Mouse (Mus musculus): ENCODE results near the gene Nubp2.

DNA sequence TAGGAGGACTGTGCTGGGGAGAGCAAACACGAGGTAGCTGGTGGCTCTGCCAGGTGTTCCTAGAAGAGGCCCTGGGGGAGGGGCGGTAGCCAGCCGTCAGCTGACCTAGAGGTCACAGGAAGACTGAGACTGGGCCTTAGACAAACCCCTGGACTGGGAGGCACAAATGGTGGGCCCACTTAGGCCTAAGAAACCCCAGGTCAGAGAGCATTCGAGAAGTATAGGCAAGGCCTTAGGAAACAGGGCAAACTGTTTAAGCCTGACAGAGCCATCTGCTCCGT is 8.1 kb downstream of the Nubp2 start:
- TF ChIP-seq POLR2A (IDR thresholded peaks at IDR 0.05; ENCODE audit: borderline replicate concordance, extremely low read depth, insufficient read depth, insufficient read length, poor library complexity, severe bottlenecking) (no peak), CTCF (IDR thresholded peaks at IDR 0.05; ENCODE audit: borderline replicate concordance, extremely low read depth, insufficient read depth, insufficient read length) (no peak)
